Mouse (Mus musculus) megakaryocyte, embryonic 14.5 days (primary cell): ENCODE results near the gene Mxra8.

ENCODE experiments used
- FLI1 ChIP-seq: IDR thresholded peaks from 2 replicates; pipeline ENCODE4 v1.6.1; 2012; ENCODE audit warnings: low read length, inconsistent platforms, mixed read lengths
- GATA1 ChIP-seq: IDR thresholded peaks from 3 replicates; pipeline ENCODE4 v1.6.1; 2012; ENCODE audit warnings: mixed read lengths, low read length, inconsistent platforms, borderline replicate concordance

DNA sequence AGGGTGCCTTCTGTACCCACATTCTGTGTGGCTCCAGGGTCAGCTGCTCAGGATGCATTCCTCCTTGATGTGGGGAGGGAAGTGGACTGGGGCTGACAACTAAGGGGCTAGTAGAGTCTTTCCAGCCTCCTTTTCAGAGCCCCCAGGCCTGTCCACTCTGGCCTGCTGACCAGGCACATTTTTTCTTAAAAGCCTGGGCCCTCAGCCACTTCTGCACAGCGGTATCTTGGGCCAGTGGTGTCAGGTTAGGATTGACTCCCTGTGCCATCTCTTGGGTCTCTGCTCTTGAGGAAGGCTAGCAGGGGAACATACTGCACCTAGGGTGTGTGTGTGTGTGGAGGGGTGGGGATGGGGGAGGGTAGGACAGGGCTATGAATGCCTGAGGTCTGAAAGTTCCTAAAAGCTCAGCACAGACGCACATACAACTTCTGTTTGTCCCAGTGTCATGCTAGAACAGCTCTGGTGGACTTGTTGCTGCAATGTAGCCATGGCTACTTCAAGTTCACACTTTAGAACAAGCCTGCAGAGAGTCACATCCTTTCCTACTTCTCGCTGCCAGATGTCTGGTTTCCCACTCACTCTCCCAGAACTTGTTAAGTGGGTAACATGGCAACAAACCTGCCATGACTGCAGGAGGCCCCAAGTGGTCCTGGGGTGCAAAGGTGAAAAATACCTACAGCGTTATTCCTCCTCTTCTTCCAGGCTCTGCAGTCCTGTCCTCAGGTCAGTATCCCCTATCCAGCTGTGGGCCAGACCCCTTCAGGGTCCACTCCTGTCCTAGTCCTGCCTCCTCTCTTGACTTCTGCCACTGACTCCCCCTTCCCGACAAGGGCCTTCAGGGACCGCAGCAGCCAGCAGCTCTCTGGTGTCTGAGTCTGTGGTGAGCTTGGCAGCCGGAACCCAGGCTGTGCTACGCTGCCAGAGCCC is 859 bp downstream of the Mxra8 start:
- TF ChIP-seq GATA1 (no peak), FLI1 (no peak)
